Mouse (Mus musculus): ENCODE measurements at regions not wholly inside any gene's neighbourhood (a gene's known extent, or its start where the extent isn't known, plus 50 kb on each side); places are given as distances from the start of the nearest gene placed in this dataset.

- TF ChIP-seq CTCF (IDR thresholded peaks at IDR 0.05; ENCODE audit: control insufficient read depth, insufficient read depth, insufficient read length) = no peak
- no peak for TF ChIP-seq CEBPB (IDR thresholded peaks at IDR 0.05; ENCODE audit: low read depth)
- TF ChIP-seq MYOG (IDR thresholded peaks at IDR 0.05; ENCODE audit: control insufficient read depth, extremely low read depth, insufficient read length) = no peak
- no peak for TF ChIP-seq MAX (IDR thresholded peaks at IDR 0.05)
- no peak for TF ChIP-seq USF1 (IDR thresholded peaks at IDR 0.05; ENCODE audit: low read depth)
- TF ChIP-seq MYOD1 (IDR thresholded peaks at IDR 0.05; ENCODE audit: control insufficient read depth, insufficient read length, low read depth) = no peak
Observed at GRCm38 (mm10) chr1:42262606-42263005, 433.0 kb upstream of the Pou3f3 start.

Data from C2C12 (cell line).